ENCODE assay signal across 9 mouse cellular contexts in the genomic region with DNA sequence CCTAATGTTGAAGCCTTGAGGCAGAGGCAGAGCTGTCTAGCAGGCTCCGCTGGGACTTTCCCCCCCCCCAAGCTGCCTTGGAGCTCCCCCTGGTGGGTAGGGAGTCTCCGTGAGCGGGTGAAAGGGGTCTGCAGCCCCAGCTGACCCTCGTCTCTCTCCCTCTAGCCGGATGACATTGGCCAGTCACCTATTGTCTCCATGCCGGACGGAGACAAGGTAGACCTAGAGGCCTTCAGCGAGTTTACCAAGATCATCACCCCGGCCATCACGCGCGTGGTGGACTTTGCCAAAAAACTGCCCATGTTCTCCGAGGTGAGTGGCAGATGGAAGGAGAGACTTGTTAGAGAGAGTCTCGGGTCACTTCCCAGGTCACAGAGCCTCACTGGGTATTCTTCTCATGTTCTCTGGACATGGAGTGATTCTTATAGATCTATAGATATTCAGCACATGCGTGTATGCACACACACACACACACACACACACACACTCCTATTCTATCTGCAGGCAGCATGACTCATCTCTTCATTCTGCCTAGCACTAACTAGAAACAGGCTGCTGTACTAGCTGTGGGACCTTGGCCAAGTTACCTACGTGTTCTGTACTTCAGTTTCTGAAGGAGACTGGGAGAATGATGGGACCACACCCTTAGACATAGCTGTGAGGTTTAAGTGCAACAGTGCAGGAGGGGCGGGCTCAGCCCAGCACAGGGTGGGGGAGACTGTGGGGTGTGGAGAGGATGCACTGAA. TPM values are rescaled to one million over a fixed set of nuclear protein-coding genes. Genes with fewer than 3 reads are reported as not detected.
DNase-seq lines count a peak whose midpoint lies in the region; ATAC-seq and TF ChIP-seq lines count a peak whose summit lies in the region.
"Had no signal": no experiment of that assay in that cellular context is flagged by ENCODE, and none has a peak within 500 bp of the region (broad histone marks: within the 10 kb centered on the region; RNA-seq: fewer than 3 reads in every experiment).

No protein-coding gene starts in this region.

- no peak overlapping the region for H3K4me2 ChIP-seq in midbrain, embryonic 11.5 days
- H3K4me2 ChIP-seq in midbrain, embryonic 13.5 days (replicated peaks), result no peak overlapping the region
- H3K4me2 ChIP-seq in heart, embryonic 12.5 days, result no peak overlapping the region
- no peak overlapping the region for H3K4me2 ChIP-seq in liver, postnatal 0 days (ENCODE audit: low read depth, low read length)
- H3K4me2 ChIP-seq in forebrain, embryonic 15.5 days (replicated peaks), result no peak overlapping the region

- peak; percentile 50 for DNase-seq in embryo, embryonic 10.5 days (ENCODE audit: low spot score)
- DNase-seq in embryo, embryonic 9.5 days (ENCODE audit: extremely low spot score), result no peak
- DNase-seq in midbrain, embryonic 11.5 days (ENCODE audit: low spot score, missing footprints), result peak; percentile 87
- peak; percentile 41 for DNase-seq in liver, postnatal 0 days
- no peak for DNase-seq in ovary, postnatal 10 days (ENCODE audit: low spot score)

- no peaks in the 10 kb centered on the region for H3K9me3 ChIP-seq in midbrain, embryonic 11.5 days (ENCODE audit: control insufficient read depth, low read length)
- H3K9me3 ChIP-seq in midbrain, embryonic 13.5 days, result no peaks in the 10 kb centered on the region
- no peaks in the 10 kb centered on the region for H3K9me3 ChIP-seq in heart, embryonic 12.5 days (replicated peaks)
- no peaks in the 10 kb centered on the region for H3K9me3 ChIP-seq in liver, postnatal 0 days (ENCODE audit: low read length)
- no peaks in the 10 kb centered on the region for H3K9me3 ChIP-seq in forebrain, embryonic 15.5 days

- no peak for TF ChIP-seq EP300 in liver, postnatal 0 days (IDR thresholded peaks at IDR 0.05; ENCODE audit: low read depth)

- no peak overlapping the region for H3K9ac ChIP-seq in midbrain, embryonic 11.5 days (ENCODE audit: low read length)
- H3K9ac ChIP-seq in midbrain, embryonic 13.5 days (replicated peaks), result no peak overlapping the region
- H3K9ac ChIP-seq in heart, embryonic 12.5 days, result 0 out of 2 replicates have a peak overlapping the region, but pooled peaks have one; percentile 29
- no peak overlapping the region for H3K9ac ChIP-seq in liver, postnatal 0 days (replicated peaks)
- no peak overlapping the region for H3K9ac ChIP-seq in forebrain, embryonic 15.5 days (replicated peaks)

- H3K4me1 ChIP-seq in midbrain, embryonic 11.5 days (ENCODE audit: control insufficient read depth, insufficient read depth, low read length), result peaks cover 21% of the 10 kb centered on the region
- H3K4me1 ChIP-seq in midbrain, embryonic 13.5 days (replicated peaks), result peaks cover 35% of the 10 kb centered on the region
- peaks cover 39% of the 10 kb centered on the region for H3K4me1 ChIP-seq in heart, embryonic 12.5 days (replicated peaks)
- H3K4me1 ChIP-seq in liver, postnatal 0 days (ENCODE audit: insufficient read depth), result peaks cover 20% of the 10 kb centered on the region
- peaks cover 35% of the 10 kb centered on the region for H3K4me1 ChIP-seq in forebrain, embryonic 15.5 days

- TF ChIP-seq CTCF in liver, postnatal 0 days (IDR thresholded peaks at IDR 0.05; ENCODE audit: low read depth), result peak; percentile 60

- no peak overlapping the region for H3K27ac ChIP-seq in midbrain, embryonic 11.5 days (ENCODE audit: low read depth, low read length)
- H3K27ac ChIP-seq in midbrain, embryonic 13.5 days, result no peak overlapping the region
- H3K27ac ChIP-seq in heart, embryonic 12.5 days (ENCODE audit: poor library complexity, severe bottlenecking), result no peak overlapping the region
- no peak overlapping the region for H3K27ac ChIP-seq in liver, postnatal 0 days (ENCODE audit: low read depth)
- no peak overlapping the region for H3K27ac ChIP-seq in forebrain, embryonic 15.5 days (replicated peaks)

- H3K4me3 ChIP-seq in midbrain, embryonic 11.5 days (ENCODE audit: low read depth, low read length), result no peak overlapping the region
- no peak overlapping the region for H3K4me3 ChIP-seq in midbrain, embryonic 13.5 days (replicated peaks)
- no peak overlapping the region for H3K4me3 ChIP-seq in heart, embryonic 12.5 days
- H3K4me3 ChIP-seq in liver, postnatal 0 days (ENCODE audit: low read depth, low read length), result no peak overlapping the region
- no peak overlapping the region for H3K4me3 ChIP-seq in forebrain, embryonic 15.5 days

- ATAC-seq in midbrain, embryonic 11.5 days (ENCODE audit: low FRiP score), result no peak
- no peak for ATAC-seq in midbrain, embryonic 13.5 days
- no peak for ATAC-seq in heart, embryonic 12.5 days (ENCODE audit: insufficient number of reproducible peaks, low FRiP score)
- peak; percentile 26 for ATAC-seq in liver, postnatal 0 days
- no peak for ATAC-seq in forebrain, embryonic 15.5 days (replicated peaks)
- ATAC-seq: Patski had no signal

- peaks cover 4% of the 10 kb centered on the region for H3K36me3 ChIP-seq in midbrain, embryonic 11.5 days (ENCODE audit: control insufficient read depth, insufficient read depth, low read length)
- peaks cover 73% of the 10 kb centered on the region for H3K36me3 ChIP-seq in midbrain, embryonic 13.5 days
- peaks cover 65% of the 10 kb centered on the region for H3K36me3 ChIP-seq in heart, embryonic 12.5 days
- H3K36me3 ChIP-seq in liver, postnatal 0 days (replicated peaks; ENCODE audit: insufficient read depth, low read length), result peaks cover 15% of the 10 kb centered on the region
- peaks cover 69% of the 10 kb centered on the region for H3K36me3 ChIP-seq in forebrain, embryonic 15.5 days

- 63% methylated on average over 17 of the region's 17 CpGs for WGBS in midbrain, embryonic 11.5 days
- 65% methylated on average over 17 of the region's 17 CpGs for WGBS in midbrain, embryonic 13.5 days
- 61% methylated on average over 17 of the region's 17 CpGs for WGBS in heart, embryonic 12.5 days
- WGBS in liver, postnatal 0 days (ENCODE audit: insufficient replicate concordance), result 65% methylated on average over 17 of the region's 17 CpGs
- 66% methylated on average over 17 of the region's 17 CpGs for WGBS in forebrain, embryonic 15.5 days

- H3K27me3 ChIP-seq in midbrain, embryonic 11.5 days (ENCODE audit: control insufficient read depth, insufficient read depth, low read length), result no peaks in the 10 kb centered on the region
- no peaks in the 10 kb centered on the region for H3K27me3 ChIP-seq in midbrain, embryonic 13.5 days
- no peaks in the 10 kb centered on the region for H3K27me3 ChIP-seq in heart, embryonic 12.5 days (replicated peaks)
- H3K27me3 ChIP-seq in liver, postnatal 0 days (ENCODE audit: insufficient read depth, low read length), result no peaks in the 10 kb centered on the region
- no peaks in the 10 kb centered on the region for H3K27me3 ChIP-seq in forebrain, embryonic 15.5 days
- H3K27me3 ChIP-seq: Patski had no signal

RNA-seq across cellular contexts. Expression of a gene that starts 12.2 kb away (rescaled TPM):
- 0.93 and 1.2 TPM in 2 replicates for polyA plus RNA-seq in midbrain, embryonic 11.5 days (2014; fragmentation: Nextera tagmentation; extraction: Ambion mirVana)
- 1.2 and 1.9 TPM in 2 replicates for polyA plus RNA-seq in midbrain, embryonic 13.5 days (2015; fragmentation: Nextera tagmentation; extraction: Ambion mirVana)
- polyA plus RNA-seq in heart, embryonic 12.5 days (2016; fragmentation: Nextera tagmentation; extraction: Ambion mirVana), result 6.4 TPM in 2 replicates
- 2.0 and 4.2 TPM in 2 replicates for polyA plus RNA-seq in liver, postnatal 0 days (2015; fragmentation: Nextera tagmentation; extraction: Ambion mirVana)
- 3.6 TPM in 2 replicates for polyA plus RNA-seq in forebrain, embryonic 15.5 days (2015; fragmentation: Nextera tagmentation; extraction: Ambion mirVana)

RNA-seq across cellular contexts. Expression of a gene that starts 22.5 kb away (rescaled TPM):
- 21.9 and 23.7 TPM in 2 replicates for polyA plus RNA-seq in midbrain, embryonic 11.5 days (2014; fragmentation: Nextera tagmentation; extraction: Ambion mirVana)
- 99.6 and 106 TPM in 2 replicates for polyA plus RNA-seq in midbrain, embryonic 13.5 days (2015; fragmentation: Nextera tagmentation; extraction: Ambion mirVana)
- 27.0 and 29.8 TPM in 2 replicates for polyA plus RNA-seq in heart, embryonic 12.5 days (2016; fragmentation: Nextera tagmentation; extraction: Ambion mirVana)
- 5.1 and 6.1 TPM in 2 replicates for polyA plus RNA-seq in liver, postnatal 0 days (2015; fragmentation: Nextera tagmentation; extraction: Ambion mirVana)
- 164 and 166 TPM in 2 replicates for polyA plus RNA-seq in forebrain, embryonic 15.5 days (2015; fragmentation: Nextera tagmentation; extraction: Ambion mirVana)

RNA-seq across cellular contexts. Expression of a gene that starts 32.4 kb away (rescaled TPM):
- polyA plus RNA-seq in midbrain, embryonic 11.5 days (2014; fragmentation: Nextera tagmentation; extraction: Ambion mirVana), result 24.0 and 25.1 TPM in 2 replicates
- polyA plus RNA-seq in midbrain, embryonic 13.5 days (2015; fragmentation: Nextera tagmentation; extraction: Ambion mirVana), result 34.2 and 34.5 TPM in 2 replicates
- 20.3 and 21.4 TPM in 2 replicates for polyA plus RNA-seq in heart, embryonic 12.5 days (2016; fragmentation: Nextera tagmentation; extraction: Ambion mirVana)
- polyA plus RNA-seq in liver, postnatal 0 days (2015; fragmentation: Nextera tagmentation; extraction: Ambion mirVana), result 5.4 and 6.5 TPM in 2 replicates
- 30.2 and 31.7 TPM in 2 replicates for polyA plus RNA-seq in forebrain, embryonic 15.5 days (2015; fragmentation: Nextera tagmentation; extraction: Ambion mirVana)

RNA-seq across cellular contexts. Expression of a gene that starts 33.7 kb away (rescaled TPM):
- polyA plus RNA-seq in midbrain, embryonic 11.5 days (2014; fragmentation: Nextera tagmentation; extraction: Ambion mirVana), result 66.1 and 67.1 TPM in 2 replicates
- 83.5 and 90.3 TPM in 2 replicates for polyA plus RNA-seq in midbrain, embryonic 13.5 days (2015; fragmentation: Nextera tagmentation; extraction: Ambion mirVana)
- 45.9 and 48.1 TPM in 2 replicates for polyA plus RNA-seq in heart, embryonic 12.5 days (2016; fragmentation: Nextera tagmentation; extraction: Ambion mirVana)
- 10.5 and 10.9 TPM in 2 replicates for polyA plus RNA-seq in liver, postnatal 0 days (2015; fragmentation: Nextera tagmentation; extraction: Ambion mirVana)
- polyA plus RNA-seq in forebrain, embryonic 15.5 days (2015; fragmentation: Nextera tagmentation; extraction: Ambion mirVana), result 85.1 and 93.6 TPM in 2 replicates

RNA-seq across cellular contexts. Expression of a gene that starts 41.8 kb away (rescaled TPM):
- polyA plus RNA-seq in midbrain, embryonic 11.5 days (2014; fragmentation: Nextera tagmentation; extraction: Ambion mirVana), result 51.9 and 53.1 TPM in 2 replicates
- 52.6 and 57.6 TPM in 2 replicates for polyA plus RNA-seq in midbrain, embryonic 13.5 days (2015; fragmentation: Nextera tagmentation; extraction: Ambion mirVana)
- polyA plus RNA-seq in heart, embryonic 12.5 days (2016; fragmentation: Nextera tagmentation; extraction: Ambion mirVana), result 31.8 and 33.3 TPM in 2 replicates
- polyA plus RNA-seq in liver, postnatal 0 days (2015; fragmentation: Nextera tagmentation; extraction: Ambion mirVana), result 6.7 and 7.0 TPM in 2 replicates
- polyA plus RNA-seq in forebrain, embryonic 15.5 days (2015; fragmentation: Nextera tagmentation; extraction: Ambion mirVana), result 53.5 and 53.9 TPM in 2 replicates

Comparison
In these comparisons a context has a peak if more than half of its experiments do, and no peak if none do; other contexts are left out.
1. DNase-seq: peak in embryo, embryonic 10.5 days (single experiment), midbrain, embryonic 11.5 days (single experiment) and liver, postnatal 0 days (single experiment); none in embryo, embryonic 9.5 days (single experiment) and ovary, postnatal 10 days (single experiment).